Mouse (Mus musculus) kidney, postnatal 25 days (tissue): ENCODE measurements around the gene Rab3d.
"Not testable (repeated sequence)": the region's sequence is repeated elsewhere in the genome, so short reads cannot be mapped to it uniquely, and the experiment has no call there.

Source experiments
- DNase-seq, 2 experiments: peaks; one replicate each; pipeline ENCODE4 v3.0.0; 2021; ENCODE audit warnings: mixed read lengths in 2 of 2

Rab3d gene

DNA sequence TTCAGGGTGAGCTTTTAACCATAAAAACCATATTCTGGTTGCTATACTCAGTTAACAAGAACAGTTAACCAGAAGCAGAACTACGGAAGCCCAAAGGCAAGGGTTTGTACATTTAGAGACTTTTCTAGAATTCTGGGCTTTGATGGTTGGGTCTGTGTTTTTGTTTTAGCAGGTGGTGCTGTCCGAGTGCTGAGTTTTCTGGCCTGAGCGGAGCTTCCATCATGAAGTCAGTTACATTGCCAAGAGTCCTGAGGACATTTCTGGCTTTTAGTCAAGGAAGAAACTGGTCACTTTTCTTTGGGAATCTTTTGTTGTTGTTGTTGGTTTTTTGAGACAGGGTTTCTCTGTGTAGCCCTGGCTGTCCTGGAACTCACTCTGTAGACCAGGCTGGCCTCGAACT is 14.0 kb downstream of the Rab3d start:
- DNase-seq: no peak

GRCm38 (mm10) chr9:21901223-21901820 is 16.7 kb downstream of the Rab3d start:
- peak; percentile 74 to 76 for DNase-seq

DNA sequence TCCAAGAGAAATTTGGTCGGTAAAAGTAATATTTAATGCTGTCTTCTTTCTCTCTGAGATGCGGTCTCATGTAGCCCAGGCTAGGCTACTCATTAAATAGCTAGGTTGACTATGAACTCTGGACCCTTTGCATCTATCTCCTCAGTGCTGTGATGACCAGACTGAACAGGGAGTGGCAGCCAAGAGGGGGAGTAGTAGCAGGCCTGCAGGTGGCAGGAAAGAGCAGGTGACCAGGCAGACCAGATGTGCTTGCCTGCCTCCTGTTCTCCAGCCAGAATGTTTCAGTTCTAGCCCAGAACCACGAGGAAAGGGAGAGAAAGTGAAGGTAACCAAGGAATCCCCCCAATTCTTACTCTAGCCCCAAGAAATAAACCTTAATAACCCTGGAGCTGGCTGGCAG is 28.8 kb downstream of the Rab3d start:
- DNase-seq: peak; percentile 21 to 49

GRCm38 (mm10) chr9:21876601-21877000 is 41.4 kb downstream of the Rab3d start:
- no peak for DNase-seq

DNA sequence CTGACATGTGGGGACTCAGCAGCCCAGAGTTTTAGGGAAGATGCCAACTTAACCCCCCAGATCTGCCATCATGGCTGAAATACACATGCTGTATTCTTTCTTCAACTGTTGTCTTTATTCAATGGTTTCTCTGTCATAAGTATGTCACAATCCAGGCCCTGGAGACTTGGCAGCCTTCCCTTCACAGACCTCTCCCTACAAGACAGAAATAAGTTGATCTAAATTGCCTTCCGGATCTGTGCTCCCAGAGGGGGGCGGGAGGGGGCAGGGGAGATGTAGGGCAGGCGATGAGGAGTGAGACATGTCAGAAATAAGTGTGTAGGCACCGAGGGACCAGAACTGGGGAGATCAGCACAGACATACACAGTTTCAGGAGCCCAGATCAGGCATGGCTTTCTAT is 45.8 kb downstream of the Rab3d start:
- DNase-seq: no peak

DNA sequence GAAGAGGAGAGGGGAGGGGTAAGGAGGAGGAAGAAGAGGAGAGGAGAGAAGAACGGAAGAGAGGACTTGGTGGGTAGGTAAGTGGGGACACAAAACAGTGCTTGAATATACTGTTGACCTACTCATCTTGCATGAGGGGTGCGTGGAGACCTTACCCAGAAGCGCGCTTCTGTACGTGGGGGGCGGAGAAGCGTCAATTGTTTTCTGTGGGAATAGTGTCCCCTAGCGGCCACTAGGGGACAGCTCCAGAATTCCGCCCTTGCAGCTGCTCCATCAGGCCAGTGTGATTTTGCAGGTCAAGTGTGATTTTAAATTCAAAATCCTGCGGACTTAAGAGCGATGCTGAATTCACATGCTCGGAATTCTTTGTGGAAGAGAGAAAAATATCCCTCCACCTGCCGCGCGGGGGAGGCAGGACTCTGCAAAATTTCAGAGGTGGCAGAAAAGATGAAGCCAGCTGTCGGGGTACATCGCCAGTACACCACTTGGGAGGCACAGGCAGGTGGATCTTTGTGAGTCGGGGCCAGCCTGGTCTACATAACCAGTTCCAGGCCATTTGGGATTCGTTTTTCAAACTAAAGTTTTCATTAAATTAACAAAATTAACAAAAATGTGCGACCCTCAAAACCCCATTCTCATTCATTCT is 47.0 kb downstream of the Rab3d start:
- peak; percentile 55 to 66 for DNase-seq

GRCm38 (mm10) chr9:21869290-21869689 is 48.7 kb downstream of the Rab3d start:
- peak; percentile 80 to 85 for DNase-seq

- DNase-seq: no peak
These were observed 50.3 kb downstream of the Rab3d start for GRCm38 (mm10) chr9:21867726-21868125.

GRCm38 (mm10) chr9:21866641-21867040 is 51.4 kb downstream of the Rab3d start:
- peak; percentile 66 to 87 for DNase-seq

GRCm38 (mm10) chr9:21865673-21866398 is 52.2 kb downstream of the Rab3d start:
- no peak for DNase-seq

GRCm38 (mm10) chr9:21862181-21862580 is 55.8 kb downstream of the Rab3d start:
- DNase-seq: no peak

DNA sequence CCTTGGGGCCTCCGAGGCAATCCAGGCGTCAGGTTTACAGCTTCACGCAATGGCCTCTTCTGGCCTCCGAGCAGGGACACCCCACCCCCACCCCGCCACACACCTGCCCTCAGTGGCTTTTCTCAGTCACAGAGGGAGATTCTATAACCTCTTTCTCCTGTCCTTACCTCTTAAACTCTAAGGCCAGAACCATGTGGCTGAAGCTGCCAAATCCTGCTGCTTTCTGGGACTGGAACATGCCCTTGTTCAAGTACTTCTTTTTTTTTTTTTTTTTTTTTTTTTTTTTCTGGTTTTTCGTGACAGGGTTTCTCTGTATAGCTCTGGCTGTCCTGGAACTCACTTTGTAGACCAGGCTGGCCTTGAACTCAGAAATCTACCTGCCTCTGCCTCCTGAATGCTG is 57.6 kb downstream of the Rab3d start:
- not testable (repeated sequence) for DNase-seq

- peak in 1 of 2 experiments; percentile 33 for DNase-seq
These were observed 58.4 kb downstream of the Rab3d start for GRCm38 (mm10) chr9:21859606-21860005.

- peak; percentile 83 to 93 for DNase-seq
These were observed 59.9 kb downstream of the Rab3d start for GRCm38 (mm10) chr9:21858084-21858483.

DNA sequence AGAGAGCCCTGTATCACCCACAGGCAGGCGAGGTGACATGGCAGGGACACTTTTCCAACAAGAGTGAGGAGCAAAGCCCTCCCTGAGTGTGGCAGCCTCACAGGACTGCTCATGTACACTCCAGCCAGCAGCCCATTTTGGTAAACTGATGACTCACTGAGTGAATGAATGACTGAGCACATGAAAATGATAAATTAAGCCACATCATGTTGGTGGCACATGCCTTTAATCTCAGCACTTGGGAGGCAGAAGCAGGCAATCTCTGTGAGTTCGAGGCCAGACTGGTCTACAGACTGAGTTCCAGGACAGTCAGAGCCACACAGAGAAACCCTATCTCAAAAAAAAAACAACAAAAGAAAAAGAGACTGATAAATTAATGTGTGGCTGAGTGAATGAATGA is 60.5 kb downstream of the Rab3d start:
- no peak for DNase-seq
